Mouse (Mus musculus): ENCODE results near the gene Clcn3.
"Not testable (repeated sequence)": the region's sequence is repeated elsewhere in the genome, so short reads cannot be mapped to it uniquely, and the experiment has no call there.

Clcn3 gene

DNA sequence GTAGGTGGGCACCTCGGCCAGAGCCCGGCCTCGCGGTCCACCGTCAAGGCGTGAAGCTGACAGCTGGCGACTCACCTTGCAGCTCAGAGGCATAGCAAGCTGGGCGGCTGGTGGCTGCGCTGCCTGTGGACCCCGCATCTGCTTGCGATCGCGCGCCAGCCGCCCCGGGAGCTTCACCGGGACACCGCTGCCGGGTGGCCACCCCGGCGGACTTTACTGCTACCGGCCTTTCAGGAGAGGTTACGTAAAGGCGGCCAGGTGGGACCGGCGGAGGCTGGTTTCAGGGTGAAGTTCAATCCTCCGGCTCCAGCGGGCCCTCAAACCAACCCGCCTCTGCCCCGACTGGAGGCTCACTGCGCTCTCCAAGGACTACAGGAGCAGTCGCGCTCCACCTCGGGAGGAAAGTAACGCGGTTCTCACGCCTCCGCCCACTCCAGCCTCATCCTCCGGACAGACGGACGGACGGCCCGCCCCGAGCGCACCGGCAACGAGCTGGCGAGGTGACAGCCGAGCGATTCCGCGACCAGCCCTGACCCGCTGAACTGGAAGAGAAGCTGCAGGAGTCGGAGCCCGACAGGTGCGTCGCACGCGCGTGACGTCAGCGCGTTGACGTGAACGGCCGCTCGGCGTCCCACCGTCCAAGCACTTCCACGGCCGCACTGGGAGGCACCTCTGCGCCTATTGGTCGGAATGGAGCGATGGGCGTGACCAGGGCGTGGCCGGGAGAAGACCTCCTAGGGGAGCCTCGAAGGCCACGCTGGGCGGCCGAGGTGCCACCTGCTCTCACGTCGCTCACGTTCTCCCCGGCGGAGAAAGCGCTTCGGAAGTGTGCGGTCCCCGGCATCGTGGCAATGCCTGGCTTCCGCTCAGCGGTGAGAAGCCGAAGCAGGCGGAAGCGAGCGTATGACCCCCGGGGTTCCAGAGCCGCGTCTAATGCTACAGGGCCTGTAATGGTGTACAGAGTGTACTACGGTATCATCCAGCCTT is at the start of gene Clcn3:
Gene Clcn3 (minus strand): TSS at position 600 of the 987 bp plus-strand sequence.
- peak; percentile 96 for DNase-seq

DNA sequence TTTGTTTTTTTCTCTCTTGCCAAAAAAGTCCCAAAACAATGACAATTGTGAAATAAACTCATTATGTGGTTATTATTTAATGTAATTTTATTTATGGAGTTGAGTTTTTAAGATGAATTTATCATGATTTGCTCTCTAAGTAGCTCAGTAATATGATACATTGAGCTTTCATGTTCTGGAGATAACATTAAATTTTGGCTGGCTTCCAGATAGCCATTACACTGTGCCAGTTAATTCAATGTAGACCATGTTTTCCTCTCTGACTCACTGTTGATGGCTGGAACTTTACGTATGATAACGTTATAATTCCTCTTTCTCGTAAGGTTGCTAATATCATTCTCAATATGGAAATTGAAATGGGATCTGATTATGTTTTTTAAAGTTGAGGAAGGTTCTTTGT is 13.4 kb upstream of the Clcn3 start:
- no peak for DNase-seq

DNA sequence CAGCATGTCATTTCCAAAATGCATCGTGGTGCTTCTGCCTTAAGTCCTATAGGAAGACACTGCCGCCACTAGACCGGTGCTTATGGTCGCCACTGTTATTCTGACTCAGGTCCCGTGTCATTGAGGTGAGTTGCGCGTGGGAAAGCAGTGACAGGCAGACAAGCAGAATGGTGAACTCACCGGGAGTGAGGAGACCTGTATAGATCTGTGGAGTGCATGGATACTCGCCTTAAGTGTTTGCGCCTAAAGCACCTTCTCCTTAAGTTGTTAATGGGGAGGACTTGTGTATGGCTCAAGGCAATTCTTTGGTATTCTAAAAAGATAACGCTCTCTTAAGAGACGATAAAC is 10.5 kb upstream of the Clcn3 start:
- no peak for DNase-seq

DNA sequence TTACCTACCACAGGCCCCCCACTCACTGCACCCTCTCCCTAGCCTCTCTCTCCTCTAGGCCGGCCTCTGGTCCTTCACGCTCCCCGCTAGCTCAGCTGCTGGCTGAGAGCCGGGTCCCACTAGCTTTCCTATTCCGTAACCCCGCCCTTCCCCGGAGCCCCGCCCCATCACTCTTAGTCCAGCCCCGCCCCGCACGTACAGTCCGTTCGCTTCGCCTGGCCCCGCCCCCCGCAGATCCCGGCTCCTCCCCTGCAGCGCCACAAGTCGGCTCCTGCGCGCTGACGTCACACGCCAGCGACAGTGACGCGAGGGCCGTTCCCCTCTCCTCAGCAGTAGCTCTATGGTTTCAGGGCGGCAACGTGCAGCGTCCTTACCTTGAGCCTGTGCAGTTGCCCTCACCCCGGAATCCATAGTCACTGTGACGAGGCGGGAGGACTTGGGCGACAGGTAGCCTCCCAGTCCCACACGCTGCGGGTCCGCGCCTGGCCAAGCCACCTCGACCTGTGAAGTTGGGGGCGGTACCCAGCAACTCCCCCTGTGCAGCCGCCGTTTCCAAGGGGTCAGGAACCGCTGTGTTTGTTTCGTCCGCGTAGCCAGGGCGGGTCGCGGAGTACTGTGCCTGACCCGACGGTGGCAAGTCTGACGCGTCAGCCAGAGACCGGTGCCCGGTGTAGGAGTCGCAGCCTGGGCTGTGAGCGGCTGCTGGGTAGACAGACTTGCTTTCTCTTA is 10.0 kb upstream of the Clcn3 start, which contains the start of gene Nek1:
Gene Nek1 (plus strand): TSS at position 286 of the 729 bp plus-strand sequence.
- DNase-seq: peak; percentile 97

DNA sequence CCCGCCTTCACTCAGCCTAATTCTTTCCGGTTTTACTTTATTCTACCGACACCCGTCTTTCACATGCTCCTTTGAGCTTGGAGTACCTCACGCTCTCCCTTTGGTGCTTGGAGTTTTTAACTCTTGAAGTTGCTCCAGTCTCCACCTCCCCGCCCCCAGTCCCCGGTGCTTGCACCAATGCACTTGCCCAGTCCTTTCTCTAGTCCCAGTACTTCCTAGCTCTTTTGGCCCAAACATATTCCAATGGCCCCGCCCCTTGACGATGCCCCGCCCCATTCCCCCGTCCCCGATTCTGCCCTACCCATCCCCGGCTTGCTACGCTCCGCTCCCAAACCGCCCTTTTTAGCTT is 9.4 kb upstream of the Clcn3 start:
- no peak for DNase-seq

GRCm38 (mm10) chr8:60984260-60985010 is 1.3 kb upstream of the Clcn3 start:
- DNase-seq: not testable (repeated sequence)

- peak; percentile 67 for DNase-seq
These were observed 584 bp upstream of the Clcn3 start for GRCm38 (mm10) chr8:60983688-60984079.

GRCm38 (mm10) chr8:60981388-60981787 is 1.7 kb downstream of the Clcn3 start:
- DNase-seq: no peak

DNA sequence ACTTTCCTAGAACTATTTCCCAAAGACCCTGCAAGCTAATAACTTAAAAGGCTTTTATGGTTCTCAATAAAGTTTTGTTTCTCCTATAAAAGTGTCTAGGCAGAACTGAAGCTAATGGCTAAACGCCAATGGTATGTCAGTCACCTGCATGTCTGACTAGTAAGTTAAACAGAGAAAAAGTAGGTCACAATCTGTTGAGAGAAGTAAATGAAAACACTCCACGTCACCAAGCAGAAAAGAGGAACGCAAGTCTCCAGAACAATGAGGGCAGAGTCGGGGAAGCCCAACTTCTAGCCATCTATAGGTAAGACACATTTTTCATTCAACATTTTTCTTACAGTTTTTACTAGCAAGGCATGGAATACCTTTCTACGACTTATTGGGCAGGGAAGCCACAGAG is 4.6 kb downstream of the Clcn3 start:
- DNase-seq: no peak

DNA sequence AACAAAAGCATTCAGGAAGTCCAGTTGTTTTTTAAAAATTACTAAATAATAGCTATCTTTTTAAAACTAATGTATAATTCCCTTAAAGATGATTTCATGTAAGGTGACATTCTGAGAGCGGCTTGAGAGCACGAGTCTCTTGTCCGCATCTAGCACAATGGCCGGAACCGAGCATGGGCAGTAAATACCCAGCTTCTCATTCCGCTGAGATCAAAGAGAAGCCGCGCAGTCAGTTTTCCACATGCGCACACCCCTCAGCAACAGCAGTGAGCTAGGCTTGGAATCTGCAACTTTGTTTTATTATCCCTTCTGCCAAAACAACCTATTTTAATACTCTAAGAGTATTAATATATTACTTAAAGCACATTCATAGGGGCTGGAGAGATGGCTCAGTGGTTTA is 6.3 kb downstream of the Clcn3 start:
- DNase-seq: no peak

GRCm38 (mm10) chr8:60974837-60975236 is 8.3 kb downstream of the Clcn3 start:
- no peak for DNase-seq

DNA sequence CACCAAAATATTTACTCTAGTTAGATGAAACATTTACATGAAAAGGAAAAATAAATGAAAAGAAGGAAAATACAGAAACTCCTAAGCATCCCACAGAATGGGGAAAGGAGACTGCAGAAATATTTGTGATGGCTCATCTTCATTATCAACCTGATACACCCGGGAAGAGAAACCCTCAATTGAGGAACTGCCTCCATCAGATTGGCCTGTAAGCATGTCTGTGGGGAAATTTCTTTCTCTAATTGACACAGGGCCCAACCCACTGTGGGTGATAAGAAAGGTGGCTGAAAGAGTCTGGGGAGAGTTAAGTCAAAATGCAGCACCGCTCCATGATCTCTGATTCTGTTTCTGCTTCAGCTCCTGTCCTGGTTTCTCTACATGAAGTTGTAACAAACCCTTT is 9.7 kb downstream of the Clcn3 start:
- DNase-seq: no peak

GRCm38 (mm10) chr8:60971808-60972207 is 11.3 kb downstream of the Clcn3 start:
- DNase-seq: no peak

DNA sequence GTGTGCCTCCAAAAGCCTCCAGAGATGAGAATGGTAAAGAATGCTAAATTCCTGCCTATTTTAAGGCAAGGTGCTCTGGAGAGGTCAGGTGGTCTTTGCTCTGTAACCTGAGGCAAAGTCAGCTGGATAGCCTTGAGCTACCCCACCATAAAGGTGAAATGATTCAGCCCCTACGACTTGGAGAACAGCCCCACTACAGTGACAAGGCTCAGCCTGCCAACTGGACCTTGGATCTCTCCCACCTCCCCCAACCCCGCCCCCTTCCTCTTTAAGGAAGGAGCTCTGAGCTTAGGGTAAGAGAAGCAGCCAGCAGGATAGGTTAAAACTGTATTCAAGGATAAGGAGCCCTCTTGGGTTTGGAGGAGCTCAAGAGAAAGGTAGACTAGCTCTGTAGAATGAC is 14.0 kb downstream of the Clcn3 start:
- no peak for DNase-seq

DNA sequence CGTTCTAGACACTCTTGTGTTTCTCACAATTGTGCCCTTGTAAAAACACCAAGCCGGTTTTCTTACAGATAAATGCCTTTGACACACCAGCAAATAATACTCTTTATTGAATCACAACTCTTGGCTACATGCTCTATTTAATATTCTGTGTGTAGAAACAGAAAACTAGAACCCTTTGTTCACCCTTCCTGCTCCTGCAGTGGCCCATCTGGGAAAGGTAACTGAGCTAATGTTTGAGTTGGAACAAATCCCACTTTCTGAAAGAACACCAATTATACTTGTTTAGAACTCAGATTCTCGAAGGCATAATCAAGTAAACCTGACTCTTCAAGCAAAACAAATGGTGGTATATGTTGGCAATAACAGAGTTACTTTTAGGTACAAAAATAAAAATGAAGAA is 17.4 kb downstream of the Clcn3 start:
- DNase-seq: no peak

- DNase-seq: no peak
These were observed 17.8 kb downstream of the Clcn3 start for GRCm38 (mm10) chr8:60965306-60965705.

DNA sequence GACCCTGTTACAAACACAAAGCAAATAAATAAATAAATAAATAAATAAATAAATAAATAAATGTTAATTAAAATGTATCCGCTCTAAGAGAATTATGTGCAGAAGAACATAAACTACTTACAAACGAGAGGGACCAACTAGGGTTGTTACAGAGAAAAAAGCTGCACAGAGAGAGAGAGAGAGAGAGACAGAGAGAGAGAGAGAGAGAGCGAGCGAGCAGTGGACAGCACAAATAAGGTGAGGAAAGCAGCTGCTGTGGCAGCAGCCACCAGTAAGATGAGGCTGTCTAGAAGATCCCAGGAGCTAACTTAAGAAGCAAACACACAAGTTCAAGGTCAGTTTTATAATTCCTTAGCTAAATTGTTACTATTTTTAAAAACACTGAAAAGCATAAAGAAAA is 18.6 kb downstream of the Clcn3 start:
- DNase-seq: no peak

GRCm38 (mm10) chr8:60963931-60964330 is 19.2 kb downstream of the Clcn3 start:
- DNase-seq: no peak

- no peak for DNase-seq
These were observed 20.3 kb downstream of the Clcn3 start for GRCm38 (mm10) chr8:60962763-60963162.

- no peak for DNase-seq
These were observed 26.3 kb downstream of the Clcn3 start for GRCm38 (mm10) chr8:60956847-60957246.

DNA sequence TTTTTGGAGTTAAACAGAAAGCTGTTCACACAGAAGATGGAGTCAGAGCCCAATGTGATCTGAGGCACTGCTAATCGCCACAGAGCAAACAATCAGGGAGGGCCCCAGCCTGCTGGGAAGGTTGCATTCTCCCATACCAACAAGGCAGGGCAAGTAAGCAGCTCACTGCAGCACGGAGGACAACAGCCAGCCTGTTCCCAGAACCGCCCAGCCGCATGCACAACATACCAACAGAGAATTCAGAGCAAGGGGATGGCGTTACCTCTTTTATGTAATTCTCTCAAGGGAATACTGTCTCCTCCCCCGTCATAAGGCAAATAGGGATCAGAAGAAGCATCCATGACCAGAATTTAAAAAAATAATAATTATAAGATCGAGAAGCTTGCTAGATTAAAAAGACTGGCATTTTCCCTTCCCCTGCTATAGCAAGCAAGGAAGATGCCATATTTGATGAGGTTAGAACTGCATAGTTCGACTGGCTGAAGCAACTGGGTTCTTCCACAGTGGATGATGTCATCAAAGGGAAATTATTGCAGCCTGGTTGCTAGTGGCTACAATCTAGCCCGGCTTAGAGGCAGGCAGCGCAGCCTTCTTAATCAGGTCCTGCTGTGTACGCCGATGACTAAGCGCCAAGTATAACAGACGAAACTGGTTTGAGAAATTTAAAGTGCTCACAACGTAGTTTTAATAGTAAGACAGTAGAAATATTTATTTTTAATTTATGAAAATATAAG is 28.7 kb downstream of the Clcn3 start:
- peak; percentile 77 for DNase-seq

DNA sequence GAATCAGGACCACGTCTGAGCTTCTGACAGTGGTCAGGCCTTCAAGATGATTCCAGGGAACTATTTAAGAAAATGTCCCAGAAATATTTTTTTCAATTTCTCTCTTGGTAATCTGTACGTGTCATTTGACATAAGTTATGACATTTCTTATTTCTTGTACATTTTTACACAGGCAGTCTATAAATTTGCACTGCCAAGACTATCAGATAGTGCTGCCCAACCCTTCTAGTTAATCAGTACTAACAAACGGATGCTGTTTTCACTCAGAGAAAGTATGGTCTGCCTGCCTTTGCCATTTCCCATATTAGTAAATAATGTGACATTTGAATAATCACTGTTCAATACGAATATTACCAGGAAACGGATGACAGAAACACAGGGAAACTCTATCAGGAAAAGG is 30.3 kb downstream of the Clcn3 start:
- no peak for DNase-seq

DNA sequence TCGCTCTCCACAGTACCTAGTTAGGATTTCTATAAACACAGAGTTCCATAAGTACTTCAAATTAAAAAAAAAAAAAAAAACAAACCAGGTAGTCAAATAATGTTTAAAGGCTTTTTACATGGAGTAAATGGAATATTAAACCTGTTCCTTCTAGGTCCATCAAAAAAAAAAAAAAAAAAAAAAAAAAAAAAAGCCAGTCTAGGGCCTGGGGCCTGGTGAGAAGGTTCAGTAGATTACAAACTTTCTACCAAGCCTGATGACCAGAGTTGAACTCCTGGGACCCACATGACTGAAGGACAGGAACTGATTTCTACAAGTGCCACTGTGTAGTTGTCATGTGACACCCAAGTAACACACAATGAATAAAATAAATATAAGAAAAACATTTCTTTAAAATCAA is 31.3 kb downstream of the Clcn3 start:
- DNase-seq: no peak
